Mouse (Mus musculus) Patski (cell line): ENCODE measurements around the gene Arl14ep. TPM values are rescaled to one million over a fixed set of nuclear protein-coding genes. Genes with fewer than 3 reads are reported as not detected.

ENCODE experiments used
- ATAC-seq: fragments of 100-300 bp; one replicate; pipeline ENCODE4 v1.8.0; 2021
- CTCF ChIA-PET: fragments of 350-600 bp; sonication (Branson Sonifier 250); formaldehyde crosslinking; loops from one replicate; lab custom pipeline; 2022; ENCODE audit warnings: inconsistent platforms; lab: Charles Lee
- POLR2A ChIA-PET: fragments of 350-600 bp; sonication (Branson Sonifier 250); formaldehyde crosslinking; loops from one replicate; lab custom pipeline; 2022; ENCODE audit warnings: antibody characterized with exemption, inconsistent platforms; lab: Charles Lee
- DNase-seq: peaks from one replicate; pipeline ENCODE4 v3.0.0-alpha.2; 2011; ENCODE audit warnings: low read depth, low spot score
- H3K27me3 ChIP-seq: fragments of 371-371 bp; one replicate; pipeline ENCODE4 v1.5.1; 2021
- CTCF ChIP-seq: fragments of 100-300 bp; IDR thresholded peaks from one replicate; pipeline ENCODE4 v1.5.1; 2021
- in situ Hi-C: fragments of 300-500 bp; cut with MboI; formaldehyde crosslinking; loops from 3 replicates; pipeline ENCODE4 v1.11.1; 2018; ENCODE audit warnings: low pct_unique_long_range_greater_than_20kb, mixed read lengths
- polyA plus RNA-seq: library from polyadenylated mRNA; unstranded; gene quantifications from one replicate; pipeline ENCODE4 v1.2.3, GENCODE M21; 2021

The Arl14ep gene
- polyA plus RNA-seq, 1 experiment from 2014 or later = 36.8 TPM

DNA sequence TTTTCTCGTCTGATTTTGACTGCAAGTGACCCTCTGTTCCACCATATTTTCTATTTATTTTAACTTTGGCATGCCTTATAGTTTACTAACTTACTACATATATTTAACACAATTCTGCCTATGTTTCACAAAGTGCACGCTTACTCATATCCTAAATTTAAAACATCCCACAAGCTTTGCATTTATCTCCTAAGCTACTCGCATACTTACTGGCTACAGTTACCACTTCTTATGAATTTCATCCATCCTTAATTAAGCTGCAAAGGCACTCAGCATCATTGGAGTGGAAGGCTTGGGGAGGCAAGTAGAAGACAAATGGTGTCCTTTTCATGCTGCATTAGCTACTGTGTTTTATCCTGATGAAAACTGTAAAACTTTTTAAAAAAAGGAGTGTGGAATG is 2.2 kb upstream of the Arl14ep start:
- peaks cover 3% of the 10 kb centered on the region for H3K27me3 ChIP-seq
- ChIA-PET POLR2A (no interaction called here), CTCF (interaction anchor here (2.0 kb wide), 1 partner anchor 23 kb away, joined by 5 read pairs; no protein-coding TSS in a partner anchor)
- TF ChIP-seq CTCF = no peak
- DNase-seq = no peak
- in situ Hi-C loops = no loop called here
- no peak for ATAC-seq

- in situ Hi-C loops = no loop called here
- H3K27me3 ChIP-seq = no peaks in the 10 kb centered on the region
- ChIA-PET POLR2A (no interaction called here), CTCF (interaction anchor here (1.0 to 1.3 kb wide), 2 partner anchors 10 to 13 kb away, joined by 3 to 5 read pairs; no protein-coding TSS in a partner anchor)
- TF ChIP-seq CTCF = no peak
- no peak for DNase-seq
- ATAC-seq = no peak
These were observed 779 bp downstream of the Arl14ep start for GRCm38 (mm10) chr2:106973332-106973958.

DNA sequence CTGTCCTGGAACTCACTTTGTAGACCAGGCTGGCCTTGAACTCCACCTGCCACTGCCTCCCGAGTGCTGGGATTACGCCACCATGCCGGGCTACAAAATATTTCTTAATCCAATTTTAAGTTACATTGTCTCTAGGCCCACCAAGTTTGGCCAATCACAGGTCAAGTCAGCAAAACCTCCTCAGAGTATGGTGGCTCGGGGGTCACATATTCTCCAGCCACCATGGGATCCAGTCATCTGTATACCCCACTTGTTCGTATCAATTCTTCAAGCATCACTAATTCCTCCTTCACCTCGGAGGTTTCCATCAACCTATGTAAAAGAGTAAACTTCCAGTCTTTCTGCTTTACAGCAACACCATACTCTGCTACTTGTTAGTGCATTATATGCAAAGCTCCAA is 1.4 kb downstream of the Arl14ep start:
- no peak for DNase-seq
- no peak for ATAC-seq
- ChIA-PET POLR2A (no interaction called here), CTCF (no interaction called here)
- no peaks in the 10 kb centered on the region for H3K27me3 ChIP-seq
- in situ Hi-C loops = no loop called here
- TF ChIP-seq CTCF = no peak

DNA sequence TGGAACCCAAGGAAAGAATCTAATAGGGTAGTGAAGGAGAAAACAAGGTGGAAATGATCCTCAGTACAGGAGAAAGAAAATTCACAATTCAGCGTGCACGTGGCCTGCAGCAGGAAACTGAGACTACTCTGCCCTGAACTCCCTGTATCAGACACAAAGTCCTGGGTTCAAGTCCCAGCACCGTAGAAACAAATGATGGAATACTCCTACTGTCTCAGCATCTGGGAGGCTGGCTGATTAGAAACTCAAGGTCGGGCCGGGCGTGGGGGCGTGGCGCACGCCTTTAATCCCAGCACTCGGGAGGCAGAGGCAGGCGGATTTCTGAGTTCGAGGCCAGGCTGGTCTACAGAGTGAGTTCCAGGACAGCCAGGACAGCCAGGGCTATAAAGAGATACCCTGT is 3.3 kb downstream of the Arl14ep start:
- ATAC-seq (no peak), DNase-seq (no peak)
- ChIA-PET CTCF (interaction anchor here (1.9 kb wide), 1 partner anchor 15 kb away, joined by 5 read pairs; no protein-coding TSS in a partner anchor), POLR2A (no interaction called here)
- no peak for TF ChIP-seq CTCF
- in situ Hi-C loops = no loop called here
- H3K27me3 ChIP-seq = no peaks in the 10 kb centered on the region

DNA sequence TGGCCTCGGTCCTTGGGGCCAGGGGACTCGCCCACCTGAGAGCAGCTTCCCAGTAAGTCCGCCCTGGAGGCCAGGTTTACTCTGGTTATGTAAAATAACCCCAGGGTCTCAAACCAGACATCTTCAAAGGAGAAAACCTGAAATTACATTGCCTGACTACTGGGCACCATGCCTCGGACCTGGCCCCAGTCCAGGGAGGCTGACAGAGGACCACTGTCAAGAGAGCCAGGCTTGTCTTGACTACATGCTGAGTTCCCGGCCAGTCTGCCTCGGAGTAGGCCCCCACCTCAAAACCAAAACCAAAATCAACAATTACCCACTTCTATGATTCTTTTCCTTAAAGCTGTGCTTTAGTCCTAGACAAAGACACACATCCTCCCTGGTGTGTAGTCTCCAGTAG is 5.9 kb downstream of the Arl14ep start:
- CTCF ChIA-PET = no interaction called here
- H3K27me3 ChIP-seq = no peaks in the 10 kb centered on the region
- in situ Hi-C loops = no loop called here
- ATAC-seq (no peak), DNase-seq (no peak)
- TF ChIP-seq CTCF = no peak
- POLR2A ChIA-PET = no interaction called here

- no peak for DNase-seq
- ChIA-PET POLR2A (no interaction called here), CTCF (interaction anchor here (1.2 to 1.7 kb wide), 2 partner anchors 8 to 10 kb away, joined by 4 to 5 read pairs; partner anchors contain the start of gene Arl14ep)
- no peaks in the 10 kb centered on the region for H3K27me3 ChIP-seq
- in situ Hi-C loops = no loop called here
- no peak for ATAC-seq
- TF ChIP-seq CTCF = no peak
These were observed 10.7 kb downstream of the Arl14ep start for GRCm38 (mm10) chr2:106963560-106963959.

DNA sequence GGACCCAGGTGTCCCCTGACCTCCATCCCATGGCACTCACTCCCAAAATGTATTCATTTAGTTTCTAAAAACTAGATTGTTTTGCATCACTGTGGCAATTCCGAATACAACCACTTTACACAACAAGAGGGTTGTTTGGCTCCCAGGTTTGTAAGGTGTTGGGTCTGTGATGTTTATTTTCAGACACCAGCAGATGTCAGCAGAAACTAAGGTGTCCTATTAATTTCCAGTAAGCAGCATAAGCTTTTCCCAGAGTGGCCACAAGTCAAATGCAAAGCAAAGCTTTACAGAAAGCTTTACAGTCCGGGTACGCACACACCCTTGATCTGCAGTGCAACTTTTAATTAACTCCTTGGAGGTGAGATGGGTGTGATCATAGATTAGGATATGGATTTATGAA is 12.6 kb downstream of the Arl14ep start:
- CTCF ChIA-PET = no interaction called here
- in situ Hi-C loops = no loop called here
- ATAC-seq (no peak), DNase-seq (no peak)
- no peak for TF ChIP-seq CTCF
- POLR2A ChIA-PET = no interaction called here
- H3K27me3 ChIP-seq = no peaks in the 10 kb centered on the region

GRCm38 (mm10) chr2:106961066-106961465 is 13.2 kb downstream of the Arl14ep start:
- ATAC-seq (no peak), DNase-seq (no peak)
- CTCF ChIA-PET = interaction anchor here (1.5 to 1.7 kb wide), 2 partner anchors 9 to 13 kb away, joined by 3 to 4 read pairs; partner anchors contain the start of gene Arl14ep
- in situ Hi-C loops = no loop called here
- H3K27me3 ChIP-seq = no peaks in the 10 kb centered on the region
- no peak for TF ChIP-seq CTCF
- POLR2A ChIA-PET = no interaction called here

DNA sequence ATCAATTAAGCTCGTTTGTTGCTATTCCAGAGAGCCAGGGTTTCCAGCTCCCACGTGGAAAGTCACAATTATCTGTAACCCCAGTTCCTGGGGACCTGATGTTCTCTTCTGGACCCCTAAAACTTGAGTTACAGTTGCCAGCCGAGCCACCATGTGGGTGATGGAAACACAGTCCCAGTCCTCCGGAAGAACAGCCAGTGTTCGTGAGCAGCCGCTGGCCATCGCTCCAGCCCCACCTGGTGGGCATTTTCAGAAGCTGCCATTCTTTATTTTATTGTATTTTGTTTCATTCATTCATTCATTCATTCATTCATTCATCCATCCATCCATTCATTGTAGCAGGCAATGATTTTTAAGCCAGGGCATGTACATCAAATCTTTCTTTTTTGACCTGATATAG is 14.0 kb downstream of the Arl14ep start:
- peak; percentile 58 for TF ChIP-seq CTCF
- DNase-seq = no peak
- ATAC-seq = no peak
- POLR2A ChIA-PET = no interaction called here
- no peaks in the 10 kb centered on the region for H3K27me3 ChIP-seq
- CTCF ChIA-PET = interaction anchor here (1.0 to 1.7 kb wide), 4 partner anchors 9 to 530 kb away, joined by 3 to 4 read pairs (median 4); partner anchors contain the start of gene Arl14ep
- in situ Hi-C loops = no loop called here

DNA sequence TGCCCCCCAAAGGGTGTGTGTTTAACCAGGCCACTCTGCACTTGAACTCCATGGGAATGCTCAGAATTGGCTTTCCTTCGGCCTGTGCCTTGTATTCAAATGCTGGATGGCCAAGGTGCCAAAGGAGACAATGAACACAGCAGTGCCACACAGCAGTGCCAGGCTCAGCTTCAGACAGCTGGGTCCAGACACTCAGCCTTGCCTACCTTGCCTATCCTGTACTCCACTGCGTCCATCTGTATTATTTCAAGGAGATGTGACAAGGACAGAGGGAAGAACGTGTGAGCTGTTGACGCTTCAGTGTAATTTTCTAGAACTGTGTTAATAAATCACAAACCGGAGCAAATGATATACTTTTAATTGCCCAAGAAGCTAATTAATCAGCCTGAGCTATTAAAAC is 14.8 kb downstream of the Arl14ep start:
- CTCF ChIA-PET = interaction anchor here (1.0 kb wide), 2 partner anchors 34 to 529 kb away, joined by 3 to 4 read pairs; no protein-coding TSS in a partner anchor
- ATAC-seq (no peak), DNase-seq (no peak)
- in situ Hi-C loops = loop anchor here (5.0 to 10.0 kb wide), 2 partner anchors 265 to 602 kb away; partner anchors contain the start of gene Mpped2
- TF ChIP-seq CTCF = no peak
- H3K27me3 ChIP-seq = no peaks in the 10 kb centered on the region
- POLR2A ChIA-PET = interaction anchor here (0.6 kb wide), 1 partner anchor 534 kb away, joined by 7 read pairs; no protein-coding TSS in a partner anchor

DNA sequence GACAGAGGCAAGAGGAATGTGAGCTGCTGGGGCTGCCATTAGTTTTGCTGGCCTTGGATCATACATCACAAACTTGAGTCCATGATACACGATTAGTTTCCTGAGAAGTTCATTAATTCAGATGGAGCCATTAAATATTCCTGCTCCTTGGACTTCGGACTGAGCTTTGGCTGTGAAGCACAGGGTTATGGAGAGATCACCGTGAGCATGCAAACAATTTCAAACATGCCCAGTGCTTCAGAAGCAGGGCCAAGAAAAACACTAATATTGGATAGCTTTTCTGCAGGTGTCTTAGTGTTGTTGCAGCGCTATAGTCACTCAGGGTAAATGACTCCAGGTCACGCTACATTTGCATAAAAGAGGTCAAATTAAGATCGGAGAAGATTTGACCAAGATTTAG is 15.3 kb downstream of the Arl14ep start:
- no peak for ATAC-seq
- H3K27me3 ChIP-seq = no peaks in the 10 kb centered on the region
- in situ Hi-C loops = loop anchor here (5.0 to 10.0 kb wide), 2 partner anchors 264 to 602 kb away; partner anchors contain the start of gene Mpped2
- POLR2A ChIA-PET = interaction anchor here (0.5 to 0.6 kb wide), 3 partner anchors 523 to 1561 kb away, joined by 3 to 7 read pairs (median 7); no protein-coding TSS in a partner anchor
- no peak for DNase-seq
- CTCF ChIA-PET = interaction anchor here (0.8 kb wide), 1 partner anchor 19 kb away, joined by 3 read pairs; no protein-coding TSS in a partner anchor
- no peak for TF ChIP-seq CTCF
